Mouse (Mus musculus) liver, embryonic 14.5 days (tissue): ENCODE data around the gene Klc3. TPM values are rescaled to one million over a fixed set of nuclear protein-coding genes. Genes with fewer than 3 reads are reported as not detected.

ENCODE experiments used
- ATAC-seq: fragments of 200-750 bp; cut with Nextera tagmentation; 2 replicates; pipeline ENCODE4 v1.8.0; 2017; ENCODE audit warnings: moderate number of reproducible peaks, mild to moderate bottlenecking, moderate library complexity; ENCODE audit not compliant: insufficient read depth
- DNase-seq, 3 experiments: peaks; one replicate each; pipeline ENCODE4 v3.0.0-alpha.2; 2012 to 2013; ENCODE audit warnings: low read depth in 3 of 3, low spot score in 3 of 3
- H3K27ac ChIP-seq: fragments of 300-500 bp; sonication (generic); 2 replicates; pipeline ENCODE4 v1.5.1; 2014; ENCODE audit warnings: moderate library complexity, mild to moderate bottlenecking, control low read depth, inconsistent platforms
- H3K27me3 ChIP-seq: fragments of 300-500 bp; sonication (generic); 2 replicates; pipeline ENCODE4 v1.6.1; 2014; ENCODE audit warnings: mild to moderate bottlenecking, low read length, moderate library complexity; ENCODE audit not compliant: control insufficient read depth, insufficient read depth
- H3K36me3 ChIP-seq: fragments of 300-500 bp; sonication (generic); replicated peaks from 2 replicates; pipeline ENCODE4 v1.6.1; 2014; ENCODE audit warnings: low read depth; ENCODE audit not compliant: control insufficient read depth, insufficient read depth
- H3K4me1 ChIP-seq, 2 experiments: fragments of 200-500 bp in 1 of 2; fragments of 300-500 bp in 1 of 2; sonication (generic) in 1 of 2; replicated peaks; 2 replicates each; pipeline ENCODE4 v1.6.1; 2012 to 2014; ENCODE audit warnings: antibody characterized with exemption in 1 of 2, inconsistent platforms in 1 of 2, low read length in 1 of 2; ENCODE audit not compliant: control insufficient read depth in 2 of 2, insufficient read depth in 2 of 2
- H3K4me2 ChIP-seq: fragments of 300-500 bp; sonication (generic); 2 replicates; pipeline ENCODE4 v1.6.1; 2014; ENCODE audit warnings: low read depth, mild to moderate bottlenecking, control low read depth, moderate library complexity
- H3K4me3 ChIP-seq, 2 experiments: fragments of 200-500 bp in 1 of 2; fragments of 300-500 bp in 1 of 2; sonication (generic) in 1 of 2; 2 replicates each; pipeline ENCODE4 v1.5.1; 2012 to 2014; ENCODE audit warnings: low read depth in 2 of 2, low read length in 2 of 2, mild to moderate bottlenecking in 2 of 2, control low read depth in 1 of 2, inconsistent platforms in 1 of 2, moderate library complexity in 1 of 2; ENCODE audit not compliant: insufficient read depth in 1 of 2
- H3K9ac ChIP-seq: fragments of 300-500 bp; sonication (generic); replicated peaks from 2 replicates; pipeline ENCODE4 v1.6.1; 2014; ENCODE audit warnings: mild to moderate bottlenecking, control low read depth, moderate library complexity
- H3K9me3 ChIP-seq: fragments of 300-500 bp; sonication (generic); 2 replicates; pipeline ENCODE4 v1.6.1; 2016; ENCODE audit warnings: low read length, mixed read lengths; ENCODE audit not compliant: control insufficient read depth
- CTCF ChIP-seq: IDR thresholded peaks from 2 replicates; pipeline ENCODE4 v1.5.1; 2016; ENCODE audit warnings: antibody characterized with exemption, low read depth, control low read depth
- EP300 ChIP-seq: IDR thresholded peaks from 2 replicates; pipeline ENCODE4 v1.6.1; 2016; ENCODE audit warnings: antibody characterized with exemption, low read depth
- WGBS: fragments of 180-500 bp; shearing (Covaris S2); extraction: QIAGEN DNeasy Blood & Tissue Kit; methylation state at CpG from one replicate; pipeline ENCODE4 v1.1.7; 2014; ENCODE audit not compliant: insufficient replicate concordance; 5-methylcytosine and 5-hydroxymethylcytosine counted together
- microRNA counts: library from miRNA; unstranded; fragments of <30 nt; microRNA quantifications from one replicate; lab custom pipeline; 2016
- microRNA-seq: library from miRNA; unstranded; fragments of <30 nt; microRNA quantifications from one replicate; pipeline ENCODE4, GENCODE M21; 2016
- polyA plus RNA-seq, 2 experiments: library from polyadenylated mRNA; depleted of rRNA in 1 of 2; stranded (reverse) in 1 of 2; unstranded in 1 of 2; fragments of >200 nt; fragmentation: Nextera tagmentation in 1 of 2; extraction: Ambion mirVana in 1 of 2; gene quantifications; 2 replicates each; pipeline versions ENCODE4 v1.2.1 to v1.2.3; 2012 to 2014

Gene Klc3
- polyA plus RNA-seq, 2 experiments: 0.13 to 0.21 TPM

GRCm38 (mm10) chr7:19354991-19355390, 48.9 kb downstream of the Klc3 start:
- TF ChIP-seq CTCF: no peak
- TF ChIP-seq EP300: no peak
- Histone ChIP-seq H3K36me3 (peaks cover 5% of the 10 kb centered on the region; the same call in 1 of the 2 replicates), H3K4me1 (peaks cover under 1 to 7% of the 10 kb centered on the region in 2 experiments; a peak in 3 of 4 replicates), H3K4me2 (no peak overlapping the region), H3K4me3 (no peak overlapping the region), H3K9ac (no peak overlapping the region), H3K27ac (no peak overlapping the region), H3K9me3 (no peaks in the 10 kb centered on the region), H3K27me3 (no peaks in the 10 kb centered on the region)
- ATAC-seq (no peak), DNase-seq (no peak)
- 89% methylated on average over 5 of the region's 5 CpGs for WGBS

GRCm38 (mm10) chr7:19350221-19350620, 53.7 kb downstream of the Klc3 start:
- peaks cover 0 to 6% of the 10 kb centered on the region in 2 experiments; a peak in 3 of 4 replicates for H3K4me1 ChIP-seq
- H3K9ac ChIP-seq: no peak overlapping the region
- TF ChIP-seq CTCF: no peak
- no peak for TF ChIP-seq EP300
- no peak overlapping the region for H3K4me3 ChIP-seq
- DNase-seq: no peak
- H3K4me2 ChIP-seq: no peak overlapping the region
- no peaks in the 10 kb centered on the region for H3K36me3 ChIP-seq
- no peak overlapping the region for H3K27ac ChIP-seq
- H3K9me3 ChIP-seq: no peaks in the 10 kb centered on the region
- H3K27me3 ChIP-seq: no peaks in the 10 kb centered on the region
- no peak for ATAC-seq
- WGBS: 80% methylated on average over 8 of the region's 8 CpGs

- Histone ChIP-seq H3K27me3 (no peaks in the 10 kb centered on the region), H3K4me2 (no peak overlapping the region)
- TF ChIP-seq EP300 (no peak), CTCF (no peak)
Measured at GRCm38 (mm10) chr7:19349188-19349915, 54.6 kb downstream of the Klc3 start.

GRCm38 (mm10) chr7:19344938-19345471, 58.9 kb downstream of the Klc3 start:
- Histone ChIP-seq H3K9me3 (no peaks in the 10 kb centered on the region), H3K36me3 (no peaks in the 10 kb centered on the region), H3K4me1 (peaks cover 0 to 14% of the 10 kb centered on the region in 2 experiments; a peak in 3 of 4 replicates), H3K4me3 (peak overlapping the region; percentile 55 to 96), H3K4me2 (peak overlapping the region; percentile 75), H3K9ac (peak overlapping the region; percentile 37), H3K27ac (no peak overlapping the region), H3K27me3 (peaks cover 31% of the 10 kb centered on the region)
- peak; percentile 95 for ATAC-seq
- TF ChIP-seq CTCF (no peak), EP300 (no peak)
- peak; percentile 96 to 97 (median 97) for DNase-seq
- 0% methylated on average over 31 of the region's 31 CpGs for WGBS

More at GRCm38 (mm10) chr7:19349188-19349915, 54.6 kb downstream of the Klc3 start:
- peaks cover 0 to 9% of the 10 kb centered on the region in 2 experiments; a peak in 3 of 4 replicates for H3K4me1 ChIP-seq
- H3K4me3 ChIP-seq: no peak overlapping the region
- H3K9ac ChIP-seq: no peak overlapping the region
- 68% methylated on average over 13 of the region's 13 CpGs for WGBS
- DNase-seq (no peak), ATAC-seq (no peak)
- H3K27ac ChIP-seq: no peak overlapping the region
- H3K9me3 ChIP-seq: no peaks in the 10 kb centered on the region
- no peaks in the 10 kb centered on the region for H3K36me3 ChIP-seq

MicroRNA genes within 50 kb of the gene (microRNA counts, 519-probe panel; counts per million panel counts)
- microRNA mmu-miR-343 (lab: Ali Mortazavi, UCI): 69.9 counts per million

Small RNAs within 50 kb of the gene (microRNA-seq; reads per million reads assigned to microRNA genes)
- gene Mir343: not detected

Other genes starting within 250 kb of the Klc3 start
- 0.05 and 0.16 TPM in 2 replicates for gene Gipr, start 238.0 kb downstream of the Klc3 start, polyA plus RNA-seq (2012; rRNA removed)
- 0.10 TPM in 1 of 2 replicates, not detected in the other for gene Gipr, start 238.0 kb downstream of the Klc3 start, polyA plus RNA-seq (2014; fragmentation: Nextera tagmentation; extraction: Ambion mirVana)
- gene Eml2, start 227.7 kb downstream of the Klc3 start, polyA plus RNA-seq (2012; rRNA removed): 6.1 and 7.3 TPM in 2 replicates
- 0.98 and 1.3 TPM in 2 replicates for gene Eml2, start 227.7 kb downstream of the Klc3 start, polyA plus RNA-seq (2014; fragmentation: Nextera tagmentation; extraction: Ambion mirVana)
- gene Gpr4, start 191.6 kb downstream of the Klc3 start, polyA plus RNA-seq (2012; rRNA removed): 0.35 and 0.53 TPM in 2 replicates
- gene Gpr4, start 191.6 kb downstream of the Klc3 start, polyA plus RNA-seq (2014; fragmentation: Nextera tagmentation; extraction: Ambion mirVana): 0.10 and 0.23 TPM in 2 replicates
- gene Opa3, start 175.8 kb downstream of the Klc3 start, polyA plus RNA-seq (2012; rRNA removed): 8.3 and 9.1 TPM in 2 replicates
- 12.8 and 14.6 TPM in 2 replicates for gene Opa3, start 175.8 kb downstream of the Klc3 start, polyA plus RNA-seq (2014; fragmentation: Nextera tagmentation; extraction: Ambion mirVana)
- 35.3 and 39.9 TPM in 2 replicates for gene Vasp, start 132.3 kb downstream of the Klc3 start, polyA plus RNA-seq (2012; rRNA removed)
- 25.5 and 31.0 TPM in 2 replicates for gene Vasp, start 132.3 kb downstream of the Klc3 start, polyA plus RNA-seq (2014; fragmentation: Nextera tagmentation; extraction: Ambion mirVana)
- 0.04 TPM in 1 of 2 replicates, not detected in the other for gene Ppm1n, start 124.0 kb downstream of the Klc3 start, polyA plus RNA-seq (2012; rRNA removed)
- gene Ppm1n, start 124.0 kb downstream of the Klc3 start, polyA plus RNA-seq (2014; fragmentation: Nextera tagmentation; extraction: Ambion mirVana): not detected in 2 replicates
- gene Rtn2, start 121.5 kb downstream of the Klc3 start, polyA plus RNA-seq (2012; rRNA removed): 2.9 and 4.1 TPM in 2 replicates
- 2.6 and 3.0 TPM in 2 replicates for gene Rtn2, start 121.5 kb downstream of the Klc3 start, polyA plus RNA-seq (2014; fragmentation: Nextera tagmentation; extraction: Ambion mirVana)
- 0.03 and 0.04 TPM in 2 replicates for gene Fosb, start 94.1 kb downstream of the Klc3 start, polyA plus RNA-seq (2012; rRNA removed)
- gene Fosb, start 94.1 kb downstream of the Klc3 start, polyA plus RNA-seq (2014; fragmentation: Nextera tagmentation; extraction: Ambion mirVana): not detected in 2 replicates
- 8.5 and 9.8 TPM in 2 replicates for gene Ercc1, start 59.3 kb downstream of the Klc3 start, polyA plus RNA-seq (2012; rRNA removed)
- 15.7 and 19.2 TPM in 2 replicates for gene Ercc1, start 59.3 kb downstream of the Klc3 start, polyA plus RNA-seq (2014; fragmentation: Nextera tagmentation; extraction: Ambion mirVana)
- 4.5 and 6.7 TPM in 2 replicates for gene Cd3eap, start 44.6 kb downstream of the Klc3 start, polyA plus RNA-seq (2012; rRNA removed)
- gene Cd3eap, start 44.6 kb downstream of the Klc3 start, polyA plus RNA-seq (2014; fragmentation: Nextera tagmentation; extraction: Ambion mirVana): 7.2 and 7.8 TPM in 2 replicates
- 2.3 TPM in 2 replicates for gene Ppp1r13l, start 44.4 kb downstream of the Klc3 start, polyA plus RNA-seq (2012; rRNA removed)
- gene Ppp1r13l, start 44.4 kb downstream of the Klc3 start, polyA plus RNA-seq (2014; fragmentation: Nextera tagmentation; extraction: Ambion mirVana): 0.65 and 1.0 TPM in 2 replicates
- gene Ercc2, start 22.1 kb downstream of the Klc3 start, polyA plus RNA-seq (2012; rRNA removed): 11.7 and 12.3 TPM in 2 replicates
- gene Ercc2, start 22.1 kb downstream of the Klc3 start, polyA plus RNA-seq (2014; fragmentation: Nextera tagmentation; extraction: Ambion mirVana): 4.6 and 5.5 TPM in 2 replicates
- gene Ckm, start 672 bp upstream of the Klc3 start, polyA plus RNA-seq (2012; rRNA removed): 0.12 and 0.14 TPM in 2 replicates
- gene Ckm, start 672 bp upstream of the Klc3 start, polyA plus RNA-seq (2014; fragmentation: Nextera tagmentation; extraction: Ambion mirVana): 0.11 and 0.19 TPM in 2 replicates
- 2.4 and 2.5 TPM in 2 replicates for gene Mark4, start 54.7 kb upstream of the Klc3 start, polyA plus RNA-seq (2012; rRNA removed)
- 0.80 and 2.5 TPM in 2 replicates for gene Mark4, start 54.7 kb upstream of the Klc3 start, polyA plus RNA-seq (2014; fragmentation: Nextera tagmentation; extraction: Ambion mirVana)
- 1.7 and 1.9 TPM in 2 replicates for gene Exoc3l2, start 59.2 kb upstream of the Klc3 start, polyA plus RNA-seq (2012; rRNA removed)
- 0.48 and 0.78 TPM in 2 replicates for gene Exoc3l2, start 59.2 kb upstream of the Klc3 start, polyA plus RNA-seq (2014; fragmentation: Nextera tagmentation; extraction: Ambion mirVana)
- gene Bloc1s3, start 104.3 kb upstream of the Klc3 start, polyA plus RNA-seq (2012; rRNA removed): 2.0 and 2.7 TPM in 2 replicates
- gene Bloc1s3, start 104.3 kb upstream of the Klc3 start, polyA plus RNA-seq (2014; fragmentation: Nextera tagmentation; extraction: Ambion mirVana): 0.39 and 0.56 TPM in 2 replicates
- 24.1 and 28.1 TPM in 2 replicates for gene Trappc6a, start 104.3 kb upstream of the Klc3 start, polyA plus RNA-seq (2012; rRNA removed)
- gene Trappc6a, start 104.3 kb upstream of the Klc3 start, polyA plus RNA-seq (2014; fragmentation: Nextera tagmentation; extraction: Ambion mirVana): 40.0 and 40.2 TPM in 2 replicates
- 0.01 and 0.04 TPM in 2 replicates for gene Nkpd1, start 113.7 kb upstream of the Klc3 start, polyA plus RNA-seq (2012; rRNA removed)
- gene Nkpd1, start 113.7 kb upstream of the Klc3 start, polyA plus RNA-seq (2014; fragmentation: Nextera tagmentation; extraction: Ambion mirVana): not detected in 2 replicates
- gene Ppp1r37, start 159.0 kb upstream of the Klc3 start, polyA plus RNA-seq (2012; rRNA removed): 21.8 and 27.0 TPM in 2 replicates
- gene Ppp1r37, start 159.0 kb upstream of the Klc3 start, polyA plus RNA-seq (2014; fragmentation: Nextera tagmentation; extraction: Ambion mirVana): 1.5 and 2.0 TPM in 2 replicates
- 0.66 and 0.96 TPM in 2 replicates for gene Zfp296, start 173.2 kb upstream of the Klc3 start, polyA plus RNA-seq (2012; rRNA removed)
- gene Zfp296, start 173.2 kb upstream of the Klc3 start, polyA plus RNA-seq (2014; fragmentation: Nextera tagmentation; extraction: Ambion mirVana): 0.38 and 0.41 TPM in 2 replicates
- 34.8 and 39.6 TPM in 2 replicates for gene Gemin7, start 173.5 kb upstream of the Klc3 start, polyA plus RNA-seq (2012; rRNA removed)
- gene Gemin7, start 173.5 kb upstream of the Klc3 start, polyA plus RNA-seq (2014; fragmentation: Nextera tagmentation; extraction: Ambion mirVana): 83.1 and 91.6 TPM in 2 replicates
- gene Clasrp, start 200.4 kb upstream of the Klc3 start, polyA plus RNA-seq (2012; rRNA removed): 21.3 and 23.3 TPM in 2 replicates
- 7.5 and 8.6 TPM in 2 replicates for gene Clasrp, start 200.4 kb upstream of the Klc3 start, polyA plus RNA-seq (2014; fragmentation: Nextera tagmentation; extraction: Ambion mirVana)
- 1.0 and 1.1 TPM in 2 replicates for gene Relb, start 225.3 kb upstream of the Klc3 start, polyA plus RNA-seq (2012; rRNA removed)
- gene Relb, start 225.3 kb upstream of the Klc3 start, polyA plus RNA-seq (2014; fragmentation: Nextera tagmentation; extraction: Ambion mirVana): 0.89 and 1.2 TPM in 2 replicates